Comparison of ENCODE assay signal across 13 mouse cellular contexts in the genomic region with DNA sequence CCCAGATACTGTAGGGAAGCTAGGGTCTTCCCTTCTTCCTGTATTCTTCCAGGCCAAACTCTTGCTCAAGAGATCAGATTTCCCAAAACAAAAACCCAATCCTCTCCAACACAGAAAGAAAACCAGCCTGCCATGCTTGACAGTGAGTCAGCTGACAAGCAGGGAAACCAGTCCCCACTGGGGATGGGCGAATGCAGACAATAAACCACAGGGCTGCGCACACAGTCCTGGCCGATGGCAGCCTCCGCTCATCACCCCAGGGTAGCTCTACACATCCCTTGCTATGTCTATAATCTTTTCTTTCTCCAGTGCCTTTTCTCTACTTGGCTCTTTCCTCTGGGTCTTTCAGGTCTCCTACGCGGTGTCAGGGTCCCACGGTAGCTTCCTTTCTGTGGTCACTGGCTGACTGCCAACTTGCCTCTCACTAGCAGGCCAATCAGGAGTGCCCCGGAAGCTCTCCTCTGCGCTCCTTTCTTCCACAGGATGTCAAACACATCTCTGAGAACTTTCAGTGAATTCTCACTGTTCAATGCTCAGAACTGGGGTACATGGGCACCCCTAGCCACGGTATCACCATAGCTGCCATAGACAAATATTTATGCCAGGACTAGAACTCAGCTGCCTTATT. TPM values are rescaled to one million over a fixed set of nuclear protein-coding genes. Genes with fewer than 3 reads are reported as not detected.
DNase-seq lines count a peak whose midpoint lies in the region; ATAC-seq and TF ChIP-seq lines count a peak whose summit lies in the region.
"Had no signal": no experiment of that assay in that cellular context is flagged by ENCODE, and none has a peak within 500 bp of the region (broad histone marks: within the 10 kb centered on the region; RNA-seq: fewer than 3 reads in every experiment).

No protein-coding gene starts in this region.

- no peak overlapping the region for H3K4me3 ChIP-seq in kidney, postnatal 0 days (replicated peaks; ENCODE audit: low read depth, low read length)
- H3K4me3 ChIP-seq in embryonic facial prominence, embryonic 13.5 days, result no peak overlapping the region
- H3K4me3 ChIP-seq: heart, embryonic 15.5 days; limb, embryonic 12.5 days had no signal

- H3K27ac ChIP-seq in kidney, postnatal 0 days, result no peak overlapping the region
- H3K27ac ChIP-seq in embryonic facial prominence, embryonic 13.5 days, result peak overlapping the region; percentile 28
- H3K27ac ChIP-seq: heart, embryonic 15.5 days; limb, embryonic 12.5 days had no signal

- H3K27me3 ChIP-seq in kidney, postnatal 0 days (ENCODE audit: insufficient read depth, low read length), result no peaks in the 10 kb centered on the region
- H3K27me3 ChIP-seq in embryonic facial prominence, embryonic 13.5 days, result no peaks in the 10 kb centered on the region
- H3K27me3 ChIP-seq: heart, embryonic 15.5 days; limb, embryonic 12.5 days had no signal

- DNase-seq in kidney, postnatal 0 days (ENCODE audit: low spot score), result peak; percentile 54
- no peak for DNase-seq in kidney, adult 9 months
- peak; percentile 62 to 82 for DNase-seq in CD8-positive naive resting alpha-beta T cell, adult 2 months (ENCODE audit: low read depth in 2 of 2, low spot score in 2 of 2)
- DNase-seq in spleen, postnatal 36 days (ENCODE audit: low spot score in 2 of 2), result peak; percentile 56 to 60
- no peak for DNase-seq in right cerebral cortex, postnatal 10 days (ENCODE audit: low spot score in 2 of 2)
- no peak for DNase-seq in adrenal gland, adult 2 months
- no peak for DNase-seq in frontal cortex, postnatal 36 days (ENCODE audit: low spot score in 2 of 2)
- DNase-seq: cerebellum, adult 11-12 months; kidney, adult 8-10 months had no signal

- H3K9me3 ChIP-seq in kidney, postnatal 0 days (replicated peaks; ENCODE audit: low read length), result no peaks in the 10 kb centered on the region
- H3K9me3 ChIP-seq in embryonic facial prominence, embryonic 13.5 days, result no peaks in the 10 kb centered on the region
- H3K9me3 ChIP-seq: heart, embryonic 15.5 days; limb, embryonic 12.5 days had no signal

- no peak overlapping the region for H3K9ac ChIP-seq in kidney, postnatal 0 days (ENCODE audit: low read depth, low read length)
- no peak overlapping the region for H3K9ac ChIP-seq in embryonic facial prominence, embryonic 13.5 days
- H3K9ac ChIP-seq: heart, embryonic 15.5 days; limb, embryonic 12.5 days had no signal

- H3K4me1 ChIP-seq in kidney, postnatal 0 days (replicated peaks; ENCODE audit: insufficient read depth, low read length), result no peaks in the 10 kb centered on the region
- peaks cover 11% of the 10 kb centered on the region; the same call in 1 of the 2 replicates for H3K4me1 ChIP-seq in embryonic facial prominence, embryonic 13.5 days
- H3K4me1 ChIP-seq: limb, embryonic 12.5 days had no signal

- H3K36me3 ChIP-seq in kidney, postnatal 0 days (ENCODE audit: insufficient read depth, low read length), result no peaks in the 10 kb centered on the region
- no peaks in the 10 kb centered on the region for H3K36me3 ChIP-seq in embryonic facial prominence, embryonic 13.5 days
- H3K36me3 ChIP-seq: heart, embryonic 15.5 days; limb, embryonic 12.5 days had no signal

- no peak for TF ChIP-seq CTCF in kidney, postnatal 0 days (IDR thresholded peaks at IDR 0.05; ENCODE audit: low read depth)

- no peak; the same call in 1 of the 2 replicates for ATAC-seq in kidney, postnatal 0 days (replicated peaks; ENCODE audit: low FRiP score, low read depth)
- ATAC-seq in embryonic facial prominence, embryonic 13.5 days (ENCODE audit: insufficient number of reproducible peaks, insufficient read depth, low FRiP score, low TSS enrichment, low read depth), result no peak

- WGBS in kidney, postnatal 0 days, result 46% methylated on average over 10 of the region's 10 CpGs
- WGBS in embryonic facial prominence, embryonic 13.5 days, result 60% methylated on average over 10 of the region's 10 CpGs

- no peak overlapping the region for H3K4me2 ChIP-seq in kidney, postnatal 0 days (ENCODE audit: low read length)
- H3K4me2 ChIP-seq in embryonic facial prominence, embryonic 13.5 days, result no peak overlapping the region
- H3K4me2 ChIP-seq: heart, embryonic 15.5 days; limb, embryonic 12.5 days had no signal

RNA-seq across cellular contexts. Expression of a gene that starts 17.6 kb away (rescaled TPM):
- not detected in 2 replicates for polyA plus RNA-seq in kidney, postnatal 0 days (2015; fragmentation: Nextera tagmentation; extraction: Ambion mirVana)
- polyA plus RNA-seq in embryonic facial prominence, embryonic 13.5 days (2015; fragmentation: Nextera tagmentation; extraction: Ambion mirVana), result not detected in 2 replicates
- not detected for total RNA-seq in adrenal gland, adult 2 months (2021)
- polyA plus RNA-seq in adrenal gland, adult 2 months (2012; rRNA removed), result not detected in 2 replicates
- polyA plus RNA-seq: heart, embryonic 15.5 days; limb, embryonic 12.5 days; small intestine, adult 2 months had no signal

RNA-seq across cellular contexts. Expression of a gene that starts 17.7 kb away (rescaled TPM):
- 11.9 and 12.0 TPM in 2 replicates for polyA plus RNA-seq in kidney, postnatal 0 days (2015; fragmentation: Nextera tagmentation; extraction: Ambion mirVana)
- polyA plus RNA-seq in embryonic facial prominence, embryonic 13.5 days (2015; fragmentation: Nextera tagmentation; extraction: Ambion mirVana), result 14.8 and 16.4 TPM in 2 replicates
- 10 to 100 TPM; 24.2 to 30.5 TPM for total RNA-seq in adrenal gland, adult 2 months (2021)
- 25.7 and 30.6 TPM in 2 replicates for polyA plus RNA-seq in adrenal gland, adult 2 months (2012; rRNA removed)

RNA-seq across cellular contexts. Expression of a gene that starts 20.3 kb away (rescaled TPM):
- polyA plus RNA-seq in kidney, postnatal 0 days (2015; fragmentation: Nextera tagmentation; extraction: Ambion mirVana), result 0.20 and 0.51 TPM in 2 replicates
- 1.8 and 2.3 TPM in 2 replicates for polyA plus RNA-seq in embryonic facial prominence, embryonic 13.5 days (2015; fragmentation: Nextera tagmentation; extraction: Ambion mirVana)
- total RNA-seq in adrenal gland, adult 2 months (2021), result not detected
- polyA plus RNA-seq in adrenal gland, adult 2 months (2012; rRNA removed), result 0.88 and 1.6 TPM in 2 replicates

RNA-seq across cellular contexts. Expression of a gene that starts 41.3 kb away (rescaled TPM):
- polyA plus RNA-seq in kidney, postnatal 0 days (2015; fragmentation: Nextera tagmentation; extraction: Ambion mirVana), result 21.3 and 21.6 TPM in 2 replicates
- 16.1 and 17.4 TPM in 2 replicates for polyA plus RNA-seq in embryonic facial prominence, embryonic 13.5 days (2015; fragmentation: Nextera tagmentation; extraction: Ambion mirVana)
- 100 to 1,000 TPM; 120 to 124 TPM for total RNA-seq in adrenal gland, adult 2 months (2021)
- 150 and 153 TPM in 2 replicates for polyA plus RNA-seq in adrenal gland, adult 2 months (2012; rRNA removed)

Comparison
In these comparisons a context has a peak if more than half of its experiments do, and no peak if none do; other contexts are left out.
1. DNase-seq: peak in kidney, postnatal 0 days (single experiment), CD8-positive naive resting alpha-beta T cell, adult 2 months (2 of 2) and spleen, postnatal 36 days (2 of 2); none in kidney, adult 9 months (single experiment), right cerebral cortex, postnatal 10 days (0 of 2), adrenal gland, adult 2 months (single experiment) and frontal cortex, postnatal 36 days (0 of 2).